ENCODE assay signal across 23 mouse cellular contexts in the genomic region with DNA sequence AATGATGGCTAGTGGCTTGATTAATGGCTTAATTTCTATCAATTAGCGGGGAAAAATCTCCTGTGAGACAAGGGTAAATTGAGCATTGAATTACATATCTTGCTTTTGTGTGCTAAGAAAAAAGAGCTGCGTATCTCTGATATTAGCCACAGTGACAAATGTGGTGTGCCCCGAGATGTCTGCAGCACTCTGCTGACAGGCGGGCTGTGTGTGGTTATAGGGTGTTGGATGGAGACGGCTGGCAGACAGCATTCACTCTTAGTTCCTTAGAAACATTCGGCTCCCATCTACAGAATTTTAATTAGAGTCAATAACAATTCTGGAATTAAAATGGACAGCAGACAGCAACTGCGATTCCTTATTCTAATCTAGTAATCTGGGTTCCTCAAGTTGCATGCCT. TPM values are rescaled to one million over a fixed set of nuclear protein-coding genes. Genes with fewer than 3 reads are reported as not detected.
"Had no signal": no experiment of that assay in that cellular context is flagged by ENCODE, and none has a peak within 500 bp of the region (broad histone marks: within the 10 kb centered on the region; RNA-seq: fewer than 3 reads in every experiment).

No protein-coding gene starts in this region.

- H3K4me3 ChIP-seq: limb, embryonic 10.5 days; limb, embryonic 13.5 days; liver, embryonic 12.5 days; liver, embryonic 15.5 days; lung, embryonic 15.5 days; megakaryocyte, embryonic 14.5 days; midbrain, embryonic 10.5 days; midbrain, embryonic 13.5 days; neural tube, embryonic 12.5 days; stomach, embryonic 15.5 days had no signal

- H3K4me2 ChIP-seq: limb, embryonic 13.5 days; liver, embryonic 12.5 days; liver, embryonic 15.5 days; lung, embryonic 15.5 days; midbrain, embryonic 13.5 days; neural tube, embryonic 12.5 days; stomach, embryonic 15.5 days had no signal

- H3K9me3 ChIP-seq: limb, embryonic 10.5 days; limb, embryonic 13.5 days; liver, embryonic 12.5 days; liver, embryonic 15.5 days; lung, embryonic 15.5 days; megakaryocyte, embryonic 14.5 days; midbrain, embryonic 10.5 days; midbrain, embryonic 13.5 days; neural tube, embryonic 12.5 days; stomach, embryonic 15.5 days had no signal

- H3K27ac ChIP-seq: limb, embryonic 10.5 days; limb, embryonic 13.5 days; liver, embryonic 12.5 days; liver, embryonic 15.5 days; lung, embryonic 15.5 days; midbrain, embryonic 10.5 days; midbrain, embryonic 13.5 days; neural tube, embryonic 12.5 days; stomach, embryonic 15.5 days had no signal

- H3K27me3 ChIP-seq: limb, embryonic 13.5 days; liver, embryonic 12.5 days; liver, embryonic 15.5 days; lung, embryonic 15.5 days; megakaryocyte, embryonic 14.5 days; midbrain, embryonic 13.5 days; neural tube, embryonic 12.5 days; stomach, embryonic 15.5 days had no signal

- H3K36me3 ChIP-seq: limb, embryonic 10.5 days; limb, embryonic 13.5 days; liver, embryonic 12.5 days; liver, embryonic 15.5 days; lung, embryonic 15.5 days; midbrain, embryonic 10.5 days; midbrain, embryonic 13.5 days; neural tube, embryonic 12.5 days; stomach, embryonic 15.5 days had no signal

- DNase-seq: kidney, adult 9 months; kidney, postnatal 14 days; kidney, postnatal 4 days; liver; lung, adult 18-20 months; lung, postnatal 10 days; lung, postnatal 36 days; retina, postnatal 1 day; right cerebral cortex, postnatal 25 days; spleen, adult 18-20 months; thymus, postnatal 25 days had no signal

- ATAC-seq: liver, embryonic 12.5 days; midbrain, embryonic 13.5 days had no signal

- H3K9ac ChIP-seq: limb, embryonic 13.5 days; liver, embryonic 12.5 days; liver, embryonic 15.5 days; lung, embryonic 15.5 days; midbrain, embryonic 13.5 days; neural tube, embryonic 12.5 days; stomach, embryonic 15.5 days had no signal

- H3K4me1 ChIP-seq: liver, embryonic 12.5 days; liver, embryonic 15.5 days; lung, embryonic 15.5 days; megakaryocyte, embryonic 14.5 days; neural tube, embryonic 12.5 days; stomach, embryonic 15.5 days had no signal

RNA-seq across cellular contexts. Expression of gene Gm17402, which starts 34.0 kb away (rescaled TPM):
- polyA plus RNA-seq: kidney, embryonic 16.5 days; limb, embryonic 10.5 days; limb, embryonic 13.5 days; liver, embryonic 12.5 days; liver, embryonic 15.5 days; lung, embryonic 15.5 days; midbrain, embryonic 10.5 days; midbrain, embryonic 13.5 days; neural tube, embryonic 12.5 days; stomach, embryonic 15.5 days; thymus, postnatal 0 days had no signal
